8 mouse cellular contexts compared by ENCODE assay signal in genomic region chr11:90317482-90317881, GRCm38 (mm10).
A peak's percentile ranks its signal among the peaks of the same experiment; 100 is the strongest.
DNase-seq lines count a peak whose midpoint lies in the region; ATAC-seq and TF ChIP-seq lines count a peak whose summit lies in the region.

No protein-coding gene starts in this region.

- intact Hi-C loops in gastrocnemius, adult 2 months (cut with DNase I): loop anchor here (2.0 to 5.0 kb wide), 2 partner anchors 73 to 305 kb away; partner anchors contain the start of gene Hlf

- no peaks in the 10 kb centered on the region for H3K9me3 ChIP-seq in kidney, embryonic 14.5 days (ENCODE audit: control insufficient read depth, low read length)

- H3K27me3 ChIP-seq in kidney, adult 2 months (replicated peaks; ENCODE audit: control insufficient read depth, insufficient read depth, low read length): no peaks in the 10 kb centered on the region
- no peaks in the 10 kb centered on the region for H3K27me3 ChIP-seq in kidney, embryonic 14.5 days (ENCODE audit: control insufficient read depth, insufficient read depth, low read length)

- H3K9ac ChIP-seq in kidney, embryonic 14.5 days (ENCODE audit: low read depth, low read length): no peak overlapping the region

- WGBS in kidney, adult 2 months: 6% methylated on average over 4 of the region's 4 CpGs
- 26% methylated on average over 4 of the region's 4 CpGs for WGBS in kidney, embryonic 14.5 days

- no peak for ATAC-seq in kidney, embryonic 14.5 days (ENCODE audit: low FRiP score, low TSS enrichment)
- no peak; the same call in 1 of the 2 replicates for ATAC-seq in megakaryocyte-erythroid progenitor cell, adult 5-6 weeks (replicated peaks; ENCODE audit: low FRiP score, low TSS enrichment, poor library complexity, severe bottlenecking)

- no peaks in the 10 kb centered on the region for H3K36me3 ChIP-seq in kidney, adult 2 months (ENCODE audit: control insufficient read depth, insufficient read depth, low read length)
- no peaks in the 10 kb centered on the region for H3K36me3 ChIP-seq in kidney, embryonic 14.5 days (ENCODE audit: control insufficient read depth, insufficient read depth, low read length)

- H3K4me1 ChIP-seq in kidney, adult 2 months (ENCODE audit: control insufficient read depth, insufficient read depth, low read length): 0 out of 2 replicates have a peak, but pooled peaks cover 3% of the 10 kb centered on the region
- H3K4me1 ChIP-seq in kidney, embryonic 14.5 days (ENCODE audit: control insufficient read depth, insufficient read depth, low read length): no peaks in the 10 kb centered on the region

- TF ChIP-seq CTCF in kidney, adult 2 months (conservative IDR thresholded peaks at IDR 0.05; ENCODE audit: insufficient read depth, insufficient read length, low read depth, low read length): peak; percentile 59
- peak; percentile 88 for TF ChIP-seq CTCF in gastrocnemius, adult 2 months (IDR thresholded peaks at IDR 0.05)

- DNase-seq in kidney, adult 2 months: peak; percentile 66
- peak; percentile 40 for DNase-seq in MN1 (ENCODE audit: low spot score)
- peak; percentile 42 for DNase-seq in cerebellum, adult 11 months
- DNase-seq in gastrocnemius, adult 2 months: peak; percentile 49
- DNase-seq in layer of hippocampus, postnatal 36 days: peak; percentile 37 to 50
- peak; percentile 41 for DNase-seq in ovary, postnatal 14 days (ENCODE audit: low spot score)

- H3K27ac ChIP-seq in kidney, adult 2 months (ENCODE audit: insufficient read depth, low read depth, low read length): no peak overlapping the region
- no peak overlapping the region for H3K27ac ChIP-seq in kidney, embryonic 14.5 days (ENCODE audit: low read depth, low read length)
- H3K27ac ChIP-seq in gastrocnemius, adult 2 months: no peak overlapping the region

- H3K4me2 ChIP-seq in kidney, embryonic 14.5 days (replicated peaks; ENCODE audit: low read depth, low read length): no peak overlapping the region

- no peak overlapping the region for H3K4me3 ChIP-seq in kidney, adult 2 months (ENCODE audit: insufficient read depth, low read depth, low read length)
- no peak overlapping the region for H3K4me3 ChIP-seq in kidney, embryonic 14.5 days (ENCODE audit: low read length)
- no peak overlapping the region for H3K4me3 ChIP-seq in gastrocnemius, adult 2 months

- TF ChIP-seq POLR2A in kidney, adult 2 months (IDR thresholded peaks at IDR 0.05; ENCODE audit: low read depth, low read length): no peak
